Mouse (Mus musculus) gastrocnemius, postnatal 10 days (tissue): ENCODE measurements around the gene Casp7. TPM values are rescaled to one million over a fixed set of nuclear protein-coding genes. Genes with fewer than 3 reads are reported as not detected.

Source experiments
- DNase-seq: peaks from one replicate; pipeline ENCODE4 v3.0.0; 2021; ENCODE audit warnings: mixed read lengths
- total RNA-seq, 2 experiments: library from RNA; stranded (reverse); gene quantifications; 2 replicates each; pipeline ENCODE4 v1.2.3; 2021

Gene Casp7
- total RNA-seq, 2 experiments from 2014 or later = 9.9 to 12.9 TPM

DNA sequence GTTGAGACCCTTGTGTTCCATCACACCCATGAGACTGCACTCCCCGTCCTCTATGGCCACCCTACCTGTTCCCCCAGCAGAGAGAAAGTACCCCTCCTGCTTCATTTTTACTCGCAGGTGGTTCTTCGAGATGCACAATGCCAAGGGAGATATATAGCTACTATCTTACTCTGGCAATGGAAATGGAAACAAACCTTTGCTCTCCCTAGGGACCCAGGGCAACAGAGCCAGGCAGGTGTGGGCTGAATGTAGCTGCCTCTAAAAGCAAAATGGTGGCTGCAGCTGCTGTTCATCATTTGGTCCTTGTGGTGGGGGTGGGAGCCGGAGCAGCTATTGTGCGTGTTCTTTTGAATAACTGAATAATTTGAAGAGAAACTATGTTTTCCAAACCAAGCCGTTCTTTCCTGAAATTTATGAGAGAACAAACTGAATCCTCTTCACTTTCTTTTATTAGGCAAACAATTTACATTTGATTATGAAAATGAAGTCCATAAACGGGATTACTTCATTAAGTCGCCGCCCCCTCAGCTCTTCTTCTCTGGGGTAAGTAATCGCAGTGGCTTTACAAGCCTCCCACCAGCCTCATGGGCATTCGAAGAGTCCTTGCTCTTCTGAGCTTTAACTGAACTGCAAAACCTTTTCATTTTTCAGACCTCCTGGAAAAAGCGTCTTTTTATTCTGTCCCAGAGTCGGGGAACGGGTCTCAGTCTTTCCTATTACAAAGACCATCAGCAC is 73.5 kb downstream of the Casp7 start:
- DNase-seq = no peak

DNA sequence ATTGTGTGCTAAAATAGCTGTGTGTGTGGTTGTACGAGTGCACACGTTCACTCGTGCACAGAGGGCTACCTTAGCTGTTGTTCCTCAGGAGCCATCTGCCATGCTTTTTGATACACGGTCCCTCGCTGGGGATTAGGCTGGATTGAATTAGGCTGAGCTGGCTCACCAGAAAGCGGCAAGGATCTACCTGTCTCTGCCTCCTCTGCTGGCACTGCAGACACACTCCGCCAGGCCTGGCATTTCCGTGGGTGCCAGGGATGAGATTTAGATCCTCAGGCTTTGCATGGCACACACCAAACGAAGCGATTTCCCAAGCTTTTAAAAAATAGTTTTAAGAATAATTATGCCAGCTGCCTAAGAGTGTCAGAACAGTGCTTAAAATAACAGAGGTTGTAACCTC is 75.0 kb downstream of the Casp7 start:
- DNase-seq = no peak

DNA sequence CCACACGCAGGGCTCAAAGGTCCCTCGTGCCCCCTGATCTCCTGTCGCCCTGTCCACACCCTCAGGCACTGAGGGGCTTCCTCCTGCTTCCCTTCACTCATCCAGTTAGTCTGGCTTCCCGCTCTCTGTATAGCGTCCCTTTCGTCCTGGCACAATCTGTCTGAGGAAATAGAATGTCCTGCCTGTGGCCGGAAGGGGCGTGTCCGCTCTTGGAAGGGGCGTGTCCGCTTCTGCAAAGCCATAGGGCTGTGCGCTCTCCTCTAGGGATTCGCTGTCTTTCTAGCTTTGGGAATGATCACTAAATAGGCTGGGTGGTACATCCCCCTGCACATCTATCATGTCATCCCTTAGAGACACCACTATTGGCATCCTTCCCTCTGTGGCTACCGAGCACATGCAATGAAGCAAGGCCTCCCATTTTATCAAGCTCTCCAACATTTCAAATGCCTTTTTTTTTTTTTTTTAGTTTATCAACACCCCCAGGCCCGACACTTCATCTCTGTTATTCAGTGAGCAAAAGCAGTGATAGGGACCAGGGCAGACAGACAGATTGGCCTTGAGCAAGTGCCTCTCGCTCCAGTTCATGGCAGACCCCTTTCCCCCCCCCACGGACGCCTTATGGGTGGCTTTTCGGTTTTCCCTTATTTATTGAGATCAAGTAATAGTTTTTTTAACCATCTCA is 78.1 kb downstream of the Casp7 start:
- DNase-seq = no peak

DNA sequence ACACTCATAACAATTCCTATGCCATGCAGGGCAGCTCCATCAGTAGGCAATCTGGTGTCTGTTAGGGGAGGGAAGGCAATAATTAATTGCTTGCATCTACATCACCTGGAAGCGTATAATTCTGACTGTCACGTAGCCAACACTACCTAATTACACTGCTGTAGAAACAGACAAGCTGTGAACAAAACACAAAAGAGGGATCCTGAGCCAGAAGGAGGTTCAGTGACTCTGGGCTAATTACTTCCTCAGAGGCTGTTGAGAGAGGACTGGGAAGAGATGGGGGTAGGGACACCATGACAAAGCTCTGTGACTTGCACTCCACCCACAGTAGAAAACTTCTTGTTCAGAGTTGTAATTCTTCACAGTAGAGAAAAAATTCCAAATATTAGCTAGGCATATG is 79.6 kb downstream of the Casp7 start:
- DNase-seq = no peak

DNA sequence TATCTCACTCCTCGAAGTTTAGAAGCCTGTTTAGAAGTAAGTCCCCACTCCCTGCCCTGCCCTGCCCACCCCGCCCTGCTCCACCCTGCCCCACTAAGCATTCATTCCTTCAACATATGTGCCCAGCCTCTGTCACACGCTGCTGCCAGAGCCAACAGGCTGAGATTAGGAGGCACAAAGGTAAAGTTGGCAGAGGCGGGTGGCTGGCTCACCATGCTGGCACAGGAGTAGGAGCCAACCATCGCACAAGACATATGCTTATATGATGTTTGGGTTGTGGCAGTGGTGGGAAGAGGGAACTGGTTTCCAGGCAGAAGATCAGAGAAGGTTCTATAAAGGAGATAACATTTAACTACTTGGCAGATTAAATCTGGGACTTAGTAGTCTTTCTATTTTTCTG is 80.3 kb downstream of the Casp7 start:
- DNase-seq = no peak

DNA sequence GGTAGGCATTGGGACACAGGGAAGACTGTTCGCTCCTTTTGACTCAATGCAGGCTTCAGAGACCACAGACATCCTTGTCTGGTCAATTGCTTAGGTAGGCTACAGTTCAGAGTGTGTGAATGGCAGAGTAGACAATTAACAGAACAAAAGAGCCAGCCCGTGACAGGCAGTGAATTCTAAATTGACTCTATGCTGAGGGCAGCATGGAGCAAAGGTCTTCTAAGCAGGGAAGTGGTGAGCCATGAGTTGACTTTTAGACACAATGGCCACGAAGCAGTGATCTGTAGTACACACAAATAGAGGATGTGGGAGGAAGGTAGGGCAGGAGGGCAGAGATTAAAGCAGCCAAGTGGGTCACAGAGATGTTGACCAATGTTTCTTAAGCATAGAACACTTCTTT is 80.9 kb downstream of the Casp7 start:
- no peak for DNase-seq

DNA sequence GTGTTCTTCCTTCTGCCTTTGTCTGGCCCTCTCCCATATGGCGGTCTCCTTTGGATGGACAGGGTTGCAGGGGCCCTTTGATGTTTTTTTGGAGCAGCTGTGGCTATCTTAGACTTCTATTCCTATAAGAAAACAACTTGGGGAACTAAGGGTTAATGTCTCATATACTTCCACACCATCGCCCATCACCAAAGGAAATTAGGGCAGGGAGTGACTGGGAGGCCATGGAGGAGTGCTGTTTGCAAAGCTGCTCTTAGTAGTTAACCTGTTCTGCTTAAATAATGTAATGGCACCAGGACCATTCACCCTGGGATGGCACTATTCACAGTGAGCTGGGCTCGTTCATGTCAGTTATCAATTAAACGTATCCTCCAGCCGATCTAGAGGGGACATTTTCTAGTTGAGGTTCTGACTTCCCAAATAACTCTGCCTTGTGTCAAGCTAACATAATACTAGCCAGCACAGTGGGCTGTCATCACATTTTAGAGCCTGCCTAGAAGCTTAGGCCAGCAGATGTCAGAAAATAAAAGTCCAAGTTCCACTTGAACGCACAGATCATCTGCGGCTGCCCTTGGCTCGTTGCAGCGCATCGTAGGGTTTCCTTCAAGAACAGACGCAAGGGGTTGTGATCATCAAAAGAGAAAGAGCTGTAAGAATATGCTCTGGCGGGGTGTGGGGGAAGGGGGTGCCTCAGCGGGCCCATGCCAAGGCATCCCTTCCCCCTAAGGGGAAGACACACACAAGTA is 87.9 kb downstream of the Casp7 start:
- DNase-seq = no peak

DNA sequence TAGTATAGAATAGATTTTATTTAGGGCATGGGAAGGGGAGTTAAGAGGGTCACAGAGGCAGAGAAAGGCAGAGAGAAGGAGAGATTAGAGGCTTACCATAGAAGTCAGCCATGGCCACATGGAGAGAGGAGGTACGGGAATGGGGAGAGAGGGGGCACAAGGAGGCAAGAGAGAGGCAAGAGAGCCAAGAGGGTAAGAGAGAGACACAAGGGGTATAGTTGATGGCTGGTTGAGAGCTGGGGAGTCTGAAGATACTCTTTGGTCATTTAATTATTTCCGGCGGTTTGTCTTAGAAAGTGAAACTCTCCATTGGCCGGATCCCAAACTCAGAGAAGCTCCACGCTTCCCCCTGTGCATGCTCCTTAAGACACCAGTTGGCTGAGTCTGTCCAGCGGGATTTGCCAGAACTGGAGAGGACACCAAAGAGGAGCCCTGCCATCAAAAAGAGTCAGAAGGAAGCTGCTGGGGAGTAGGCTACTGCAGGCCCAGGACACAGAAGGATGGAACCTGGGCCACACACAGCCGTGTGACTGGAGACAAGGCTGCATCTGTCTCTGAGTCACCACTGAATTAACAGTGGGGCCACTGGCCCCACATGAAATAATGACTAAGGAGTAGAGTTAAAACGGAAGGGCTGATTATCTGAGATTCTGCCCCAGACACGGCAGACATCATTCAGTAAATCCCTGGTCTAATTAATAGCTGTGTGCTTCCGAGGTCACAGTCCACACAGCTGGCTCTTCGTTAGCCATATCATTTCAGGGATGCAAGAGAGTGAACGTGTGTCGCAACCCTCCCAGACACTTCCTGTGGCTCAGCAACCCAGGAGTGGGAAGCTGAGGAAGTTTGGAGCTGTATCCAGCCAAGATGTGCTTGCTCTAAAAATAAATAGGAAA is 88.7 kb downstream of the Casp7 start:
- DNase-seq = peak; percentile 15

DNA sequence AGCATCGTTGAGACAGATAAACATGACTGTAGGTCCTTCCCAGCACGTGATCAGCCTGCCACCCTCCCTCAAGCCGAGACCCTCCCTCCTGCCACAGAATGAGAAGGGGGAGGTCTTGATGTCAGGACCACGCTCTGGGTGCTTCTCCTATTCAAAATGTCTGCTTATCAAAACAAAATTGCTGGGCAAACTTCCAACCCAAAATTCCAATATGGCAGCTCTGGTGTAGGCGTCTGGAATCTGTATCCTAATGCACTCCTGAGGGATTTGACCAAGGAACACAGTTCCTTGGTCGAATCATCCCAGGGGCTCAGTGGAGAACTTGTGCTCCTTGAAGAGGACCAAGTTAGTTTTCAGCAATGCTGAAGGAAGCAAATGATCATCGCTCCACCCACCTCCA is 90.0 kb downstream of the Casp7 start:
- DNase-seq = no peak

DNA sequence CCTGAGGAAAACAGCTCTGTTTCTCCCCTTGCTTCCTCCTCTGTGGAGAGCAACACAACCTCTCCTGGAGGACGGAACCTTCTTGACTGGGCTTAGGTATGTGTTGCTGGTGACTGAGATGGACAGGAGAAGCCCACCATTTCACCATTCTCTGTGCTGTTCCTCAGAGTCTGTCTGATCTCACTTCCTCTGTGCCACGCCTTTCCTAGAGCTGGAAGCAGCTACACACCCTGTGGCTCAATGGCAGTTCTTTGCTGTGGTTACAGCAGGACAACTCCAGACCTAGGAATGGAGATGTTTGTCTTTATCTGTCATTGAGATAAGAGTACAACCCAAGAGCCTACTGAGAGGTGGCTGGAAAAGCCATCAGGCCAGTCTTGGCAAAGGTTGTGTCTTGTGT is 90.4 kb downstream of the Casp7 start:
- DNase-seq = no peak

DNA sequence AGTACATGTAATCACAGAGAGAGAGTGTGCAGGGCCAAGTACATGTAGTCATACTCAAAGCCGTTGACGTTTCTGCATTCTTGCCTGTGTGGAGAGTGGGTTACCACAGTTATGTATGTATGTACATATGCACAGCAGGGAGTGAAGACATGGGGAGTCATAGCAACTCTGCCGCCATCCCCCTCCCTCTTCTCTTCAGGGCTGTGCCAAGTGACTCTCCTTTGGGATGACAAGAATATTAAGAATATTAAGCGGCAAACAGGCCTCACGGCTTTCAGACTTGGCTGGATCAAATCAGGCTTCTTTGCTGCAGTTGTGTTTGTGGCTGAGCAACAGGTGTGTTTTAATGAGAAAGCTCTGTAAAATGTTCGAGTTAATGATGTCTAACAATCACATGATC is 92.7 kb downstream of the Casp7 start:
- no peak for DNase-seq

Other genes with a start within 250 kb of the Casp7 start
- gene Habp2, start 110.0 kb upstream of the Casp7 start, total RNA-seq = under 1 TPM in 1 of 2 experiments, not detected in 1; 0.11 TPM
- gene Nrap, start 7.1 kb upstream of the Casp7 start, total RNA-seq = 100 to 1,000 TPM; 478 to 505 TPM
- under 1 TPM; 0.31 to 0.47 TPM for gene Plekhs1, start 64.5 kb downstream of the Casp7 start, total RNA-seq
- gene Dclre1a, start 151.1 kb downstream of the Casp7 start, total RNA-seq = 1 to 10 TPM; 6.0 to 6.4 TPM
- gene Nhlrc2, start 151.1 kb downstream of the Casp7 start, total RNA-seq = 10 to 100 TPM; 12.9 to 14.3 TPM